Mouse (Mus musculus) lung, postnatal 0 days (tissue): ENCODE measurements at regions not wholly inside any gene's neighbourhood (a gene's known extent, or its start where the extent isn't known, plus 50 kb on each side); places are given as distances from the start of the nearest gene placed in this dataset.

ENCODE experiments used
- ATAC-seq: fragments of 200-750 bp; cut with Nextera tagmentation; 2 replicates; pipeline ENCODE4 v1.8.0; 2017; ENCODE audit warnings: moderate library complexity
- DNase-seq: peaks from one replicate; pipeline ENCODE4 v3.0.0-alpha.2; 2016; ENCODE audit warnings: low spot score
- H3K27ac ChIP-seq: fragments of 300-500 bp; sonication (generic); 2 replicates; pipeline ENCODE4 v1.5.1; 2014; ENCODE audit warnings: antibody characterized with exemption, mild to moderate bottlenecking, low read length, mixed read lengths
- H3K27me3 ChIP-seq: fragments of 300-500 bp; sonication (generic); replicated peaks from 2 replicates; pipeline ENCODE4 v1.6.1; 2014; ENCODE audit warnings: low read length, mixed read lengths; ENCODE audit not compliant: insufficient read depth
- H3K36me3 ChIP-seq: fragments of 300-500 bp; sonication (generic); 2 replicates; pipeline ENCODE4 v1.6.1; 2014; ENCODE audit warnings: low read length, mixed read lengths; ENCODE audit not compliant: insufficient read depth
- H3K4me1 ChIP-seq: fragments of 300-500 bp; sonication (generic); 2 replicates; pipeline ENCODE4 v1.6.1; 2014; ENCODE audit warnings: antibody characterized with exemption, low read depth, low read length, mixed read lengths; ENCODE audit not compliant: insufficient read depth
- H3K4me2 ChIP-seq: fragments of 300-500 bp; sonication (generic); replicated peaks from 2 replicates; pipeline ENCODE4 v1.6.1; 2014; ENCODE audit warnings: low read depth, mild to moderate bottlenecking, low read length, moderate library complexity, mixed read lengths
- H3K4me3 ChIP-seq: fragments of 300-500 bp; sonication (generic); 2 replicates; pipeline ENCODE4 v1.5.1; 2014; ENCODE audit warnings: low read depth, low read length
- H3K9ac ChIP-seq: fragments of 300-500 bp; sonication (generic); replicated peaks from 2 replicates; pipeline ENCODE4 v1.6.1; 2014; ENCODE audit warnings: low read depth, mild to moderate bottlenecking
- H3K9me3 ChIP-seq: fragments of 300-500 bp; sonication (generic); 2 replicates; pipeline ENCODE4 v1.6.1; 2016; ENCODE audit warnings: low read length, mixed read lengths
- CTCF ChIP-seq: IDR thresholded peaks from 2 replicates; pipeline ENCODE4 v1.5.1; 2016; ENCODE audit warnings: antibody characterized with exemption, mild to moderate bottlenecking
- EP300 ChIP-seq: IDR thresholded peaks from 2 replicates; pipeline ENCODE4 v1.6.1; 2016; ENCODE audit warnings: antibody characterized with exemption, mild to moderate bottlenecking, control low read depth
- WGBS: fragments of 180-500 bp; shearing (Covaris S2); extraction: QIAGEN DNeasy Blood & Tissue Kit; methylation state at CpG from one replicate; pipeline ENCODE4 v1.1.7; 2014; 5-methylcytosine and 5-hydroxymethylcytosine counted together

DNA sequence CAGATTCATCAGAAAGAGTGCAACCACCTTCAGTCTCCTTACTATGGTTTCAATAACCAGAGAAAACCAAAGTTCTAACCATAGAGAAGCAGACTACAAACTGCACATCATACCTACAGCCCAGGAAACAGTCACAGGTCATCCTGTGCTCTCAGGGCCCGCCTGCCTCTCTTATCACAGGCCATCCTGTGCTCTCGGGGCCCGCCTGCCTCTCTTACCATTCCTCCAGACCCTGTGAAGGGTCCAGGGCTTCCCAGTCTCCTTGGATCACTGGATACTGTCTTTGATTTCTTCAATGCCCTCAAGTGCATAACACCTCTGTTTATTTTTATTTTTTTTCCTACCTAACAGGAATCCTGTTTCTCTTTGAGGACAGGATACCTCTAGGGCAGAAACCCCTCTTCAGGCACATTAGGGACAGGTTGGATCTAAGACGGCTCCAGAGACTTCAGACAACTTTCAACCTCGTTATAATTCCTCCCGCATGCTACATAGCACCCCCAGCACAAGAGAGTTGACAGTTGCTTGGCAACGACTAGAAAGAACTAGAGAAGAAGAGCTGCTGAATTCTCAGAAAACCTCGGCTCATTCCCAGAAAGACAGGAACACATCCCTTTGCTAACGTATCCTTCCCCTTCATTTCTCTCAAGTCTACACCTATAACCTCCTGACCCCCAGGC, 95.4 kb upstream of the Bmper start:
- H3K36me3 ChIP-seq, result no peaks in the 10 kb centered on the region
- no peaks in the 10 kb centered on the region for H3K4me1 ChIP-seq
- no peak overlapping the region for H3K4me2 ChIP-seq
- WGBS, result 27% methylated on average over 9 of the region's 9 CpGs
- ATAC-seq (no peak), DNase-seq (peak; percentile 57)
- no peaks in the 10 kb centered on the region for H3K27me3 ChIP-seq
- H3K4me3 ChIP-seq, result no peak overlapping the region
- no peak for TF ChIP-seq CTCF
- TF ChIP-seq EP300, result no peak
- H3K9ac ChIP-seq, result no peak overlapping the region
- H3K27ac ChIP-seq, result no peak overlapping the region
- no peaks in the 10 kb centered on the region for H3K9me3 ChIP-seq

DNA sequence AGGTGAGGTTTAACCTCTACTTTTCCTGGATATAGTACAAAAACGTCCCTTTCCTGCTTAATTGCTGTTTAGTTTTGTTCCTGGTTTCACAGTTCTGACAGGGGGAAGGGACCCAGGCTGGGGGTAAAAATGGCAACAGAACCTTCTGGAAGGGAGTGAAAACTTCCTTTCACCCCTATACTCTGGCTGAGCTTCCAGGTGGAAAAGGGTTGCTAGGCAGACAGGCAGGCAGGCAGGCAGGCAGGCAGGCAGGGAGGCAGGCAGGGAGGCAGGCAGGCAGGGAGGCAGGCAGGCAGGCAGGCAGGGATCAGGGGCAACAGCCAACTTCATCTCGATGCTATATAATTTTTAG, 94.9 kb upstream of the Bmper start:
- TF ChIP-seq EP300, result no peak

DNA sequence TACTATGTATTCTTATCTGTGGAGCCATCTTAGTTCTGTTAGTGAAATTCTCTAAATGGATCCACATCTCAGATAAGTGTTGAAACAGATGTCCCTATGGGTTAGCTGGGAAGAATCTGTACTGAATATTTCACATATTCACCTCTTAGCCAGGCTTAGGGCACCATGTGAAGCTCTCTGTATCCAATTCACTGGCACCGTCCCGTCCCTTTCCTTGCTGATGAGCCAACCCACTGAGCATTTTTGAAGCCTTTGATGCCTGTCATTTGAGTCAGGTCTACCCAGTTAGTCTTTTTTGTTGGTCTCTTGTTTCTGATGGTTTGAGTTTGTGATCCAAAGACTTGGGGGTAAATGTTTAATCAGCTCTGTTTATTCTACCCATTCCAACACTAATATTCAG, 88.9 kb upstream of the Bmper start:
- ATAC-seq (no peak), DNase-seq (no peak)
- Histone ChIP-seq H3K9ac (no peak overlapping the region), H3K27me3 (no peaks in the 10 kb centered on the region), H3K4me3 (no peak overlapping the region), H3K4me2 (no peak overlapping the region), H3K4me1 (no peaks in the 10 kb centered on the region), H3K9me3 (no peaks in the 10 kb centered on the region), H3K36me3 (no peaks in the 10 kb centered on the region), H3K27ac (no peak overlapping the region)
- no peak for TF ChIP-seq CTCF
- TF ChIP-seq EP300, result no peak
- 62% methylated on average over 2 of the region's 2 CpGs for WGBS

More for the DNA sequence above, 94.9 kb upstream of the Bmper start:
- DNase-seq (no peak), ATAC-seq (no peak)
- H3K27ac ChIP-seq, result no peak overlapping the region
- no peaks in the 10 kb centered on the region for H3K9me3 ChIP-seq
- H3K4me3 ChIP-seq, result no peak overlapping the region
- H3K27me3 ChIP-seq, result no peaks in the 10 kb centered on the region
- no peaks in the 10 kb centered on the region for H3K4me1 ChIP-seq
- H3K9ac ChIP-seq, result no peak overlapping the region
- no peaks in the 10 kb centered on the region for H3K36me3 ChIP-seq
- WGBS, result 53% methylated on average over 2 of the region's 2 CpGs
- H3K4me2 ChIP-seq, result no peak overlapping the region

DNA sequence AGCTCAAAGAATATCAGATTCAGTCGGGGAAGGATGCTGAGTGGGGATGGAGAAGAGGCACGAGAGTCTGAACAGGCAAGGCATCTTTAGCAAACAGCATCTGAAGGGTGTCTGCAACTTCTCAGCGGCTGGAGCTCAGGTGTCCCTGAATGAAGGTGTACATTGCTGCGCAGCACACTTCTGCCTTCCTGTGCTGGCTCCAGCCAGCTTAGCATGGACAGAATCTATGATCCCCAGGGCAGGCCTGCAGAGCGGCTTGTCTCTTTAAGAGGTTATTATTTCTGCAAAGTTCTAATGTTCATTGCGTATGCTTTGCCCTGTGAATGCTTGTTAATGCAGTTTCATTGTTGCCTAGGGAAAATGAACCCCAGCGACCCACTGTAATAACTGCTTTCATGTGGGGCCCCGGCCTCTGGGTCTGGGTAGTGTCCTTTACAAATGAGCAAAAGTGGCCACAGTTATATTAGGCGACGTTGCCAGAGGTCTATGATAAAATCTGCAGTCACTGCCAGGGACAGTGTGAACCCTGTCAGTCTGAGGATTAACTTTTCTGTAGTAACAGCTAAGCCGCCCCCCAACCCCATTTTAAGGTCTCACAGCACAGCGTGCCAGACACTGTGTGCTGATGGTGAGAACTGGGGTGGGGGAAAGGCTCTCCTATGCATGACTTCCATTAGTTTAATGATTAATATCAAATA, 88.3 kb upstream of the Bmper start:
- no peak; the same call in 1 of the 2 replicates for ATAC-seq

DNA sequence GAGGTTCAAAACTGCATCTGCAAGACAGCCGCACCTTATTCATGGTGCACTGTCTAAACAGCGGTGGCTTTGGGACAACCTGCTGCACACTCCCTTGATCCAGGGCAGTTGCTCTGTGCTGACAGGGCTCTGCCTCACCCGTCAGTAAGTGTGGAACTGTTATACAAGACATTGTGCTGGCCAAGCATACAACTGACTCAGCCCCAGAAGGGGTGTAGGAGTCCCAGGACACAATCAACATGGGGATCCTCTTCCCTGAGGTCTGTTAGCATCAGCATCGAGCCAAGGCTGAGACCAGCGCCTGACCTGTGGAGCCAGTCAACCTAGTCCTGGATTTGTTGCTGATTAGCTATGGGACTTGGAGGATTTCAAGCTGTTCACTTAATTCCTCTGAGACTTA, 86.4 kb upstream of the Bmper start:
- 91% methylated on average over 5 of the region's 5 CpGs for WGBS
- Histone ChIP-seq H3K27me3 (no peaks in the 10 kb centered on the region), H3K36me3 (no peaks in the 10 kb centered on the region), H3K4me2 (no peak overlapping the region), H3K9ac (no peak overlapping the region), H3K27ac (no peak overlapping the region), H3K9me3 (no peaks in the 10 kb centered on the region), H3K4me1 (no peaks in the 10 kb centered on the region), H3K4me3 (no peak overlapping the region)
- DNase-seq (no peak), ATAC-seq (no peak)
- no peak for TF ChIP-seq CTCF
- TF ChIP-seq EP300, result no peak

More for the DNA sequence above, 88.3 kb upstream of the Bmper start:
- Histone ChIP-seq H3K27me3 (no peaks in the 10 kb centered on the region), H3K9me3 (no peaks in the 10 kb centered on the region), H3K27ac (no peak overlapping the region), H3K9ac (no peak overlapping the region), H3K4me1 (no peaks in the 10 kb centered on the region), H3K4me2 (no peak overlapping the region), H3K4me3 (no peak overlapping the region), H3K36me3 (no peaks in the 10 kb centered on the region)
- WGBS, result 57% methylated on average over 12 of the region's 12 CpGs
- TF ChIP-seq EP300 (no peak), CTCF (no peak)
- no peak for DNase-seq

DNA sequence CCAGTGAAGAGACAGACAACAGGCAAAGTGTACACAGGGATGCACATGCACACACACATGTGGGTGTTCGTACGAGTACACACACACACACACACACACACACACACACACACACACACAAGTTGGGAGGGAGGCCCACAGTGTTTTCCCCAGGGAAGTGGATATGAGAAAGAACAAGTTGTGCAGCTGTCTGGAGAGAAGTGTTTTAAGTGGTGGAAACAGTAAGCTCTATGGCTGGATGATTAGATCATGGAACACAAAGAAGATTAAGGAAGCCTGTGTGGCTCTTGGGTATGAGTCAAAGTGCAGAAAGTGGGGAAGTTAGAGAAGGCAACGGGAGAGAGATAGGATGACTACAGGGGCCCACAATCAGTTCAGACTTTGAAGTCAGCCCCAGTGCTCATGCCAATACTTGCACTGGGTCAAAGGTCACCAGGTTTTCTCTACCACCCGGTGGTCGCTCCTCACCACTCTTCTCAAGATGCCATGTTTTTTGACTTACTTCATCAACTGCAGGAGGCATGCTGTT, 85.1 kb upstream of the Bmper start:
- no peak overlapping the region for H3K9ac ChIP-seq
- H3K4me1 ChIP-seq, result no peaks in the 10 kb centered on the region
- DNase-seq (peak; percentile 13), ATAC-seq (peak; percentile 46)
- no peaks in the 10 kb centered on the region for H3K9me3 ChIP-seq
- 49% methylated on average over 5 of the region's 5 CpGs for WGBS
- H3K4me3 ChIP-seq, result no peak overlapping the region
- no peak overlapping the region for H3K4me2 ChIP-seq
- H3K27ac ChIP-seq, result no peak overlapping the region
- TF ChIP-seq CTCF (no peak), EP300 (no peak)
- H3K36me3 ChIP-seq, result no peaks in the 10 kb centered on the region
- H3K27me3 ChIP-seq, result no peaks in the 10 kb centered on the region
